Mouse (Mus musculus): ENCODE measurements at regions not wholly inside any gene's neighbourhood (a gene's known extent, or its start where the extent isn't known, plus 50 kb on each side); places are given as distances from the start of the nearest gene placed in this dataset.

GRCm38 (mm10) chr12:52368034-52368433 lies 135.7 kb upstream of the Arhgap5 start:
- ATAC-seq (replicated peaks; ENCODE audit: insufficient number of reproducible peaks, low FRiP score, low TSS enrichment, low read depth), result no peak
- Histone ChIP-seq H3K27me3 (ENCODE audit: control insufficient read depth, insufficient read depth, low read length) (no peaks in the 10 kb centered on the region), H3K4me3 (ENCODE audit: low read depth, low read length) (no peak overlapping the region), H3K4me1 (ENCODE audit: control insufficient read depth, insufficient read depth, low read length) (no peaks in the 10 kb centered on the region), H3K36me3 (replicated peaks; ENCODE audit: control insufficient read depth, insufficient read depth, low read depth, low read length) (no peaks in the 10 kb centered on the region), H3K4me2 (ENCODE audit: low read depth, low read length) (no peak overlapping the region), H3K9me3 (replicated peaks; ENCODE audit: control insufficient read depth, low read length) (no peaks in the 10 kb centered on the region), H3K9ac (replicated peaks; ENCODE audit: low read length) (no peak overlapping the region), H3K27ac (replicated peaks; ENCODE audit: low read depth, low read length) (no peak overlapping the region)
- no peak for DNase-seq (ENCODE audit: low spot score)
- 77% methylated on average over 6 of the region's 6 CpGs for WGBS

GRCm38 (mm10) chr12:52368466-52368865 lies 135.3 kb upstream of the Arhgap5 start:
- H3K4me2 ChIP-seq (ENCODE audit: low read depth, low read length), result no peak overlapping the region
- H3K27me3 ChIP-seq (ENCODE audit: control insufficient read depth, insufficient read depth, low read length), result no peaks in the 10 kb centered on the region
- no peaks in the 10 kb centered on the region for H3K36me3 ChIP-seq (replicated peaks; ENCODE audit: control insufficient read depth, insufficient read depth, low read depth, low read length)
- H3K27ac ChIP-seq (replicated peaks; ENCODE audit: low read depth, low read length), result no peak overlapping the region
- no peaks in the 10 kb centered on the region for H3K4me1 ChIP-seq (ENCODE audit: control insufficient read depth, insufficient read depth, low read length)
- ATAC-seq (replicated peaks; ENCODE audit: insufficient number of reproducible peaks, low FRiP score, low TSS enrichment, low read depth), result no peak
- no peak for DNase-seq (ENCODE audit: low spot score)
- no peaks in the 10 kb centered on the region for H3K9me3 ChIP-seq (replicated peaks; ENCODE audit: control insufficient read depth, low read length)
- no peak overlapping the region for H3K9ac ChIP-seq (replicated peaks; ENCODE audit: low read length)
- 59% methylated on average over 4 of the region's 4 CpGs for WGBS
- H3K4me3 ChIP-seq (ENCODE audit: low read depth, low read length), result no peak overlapping the region

DNA sequence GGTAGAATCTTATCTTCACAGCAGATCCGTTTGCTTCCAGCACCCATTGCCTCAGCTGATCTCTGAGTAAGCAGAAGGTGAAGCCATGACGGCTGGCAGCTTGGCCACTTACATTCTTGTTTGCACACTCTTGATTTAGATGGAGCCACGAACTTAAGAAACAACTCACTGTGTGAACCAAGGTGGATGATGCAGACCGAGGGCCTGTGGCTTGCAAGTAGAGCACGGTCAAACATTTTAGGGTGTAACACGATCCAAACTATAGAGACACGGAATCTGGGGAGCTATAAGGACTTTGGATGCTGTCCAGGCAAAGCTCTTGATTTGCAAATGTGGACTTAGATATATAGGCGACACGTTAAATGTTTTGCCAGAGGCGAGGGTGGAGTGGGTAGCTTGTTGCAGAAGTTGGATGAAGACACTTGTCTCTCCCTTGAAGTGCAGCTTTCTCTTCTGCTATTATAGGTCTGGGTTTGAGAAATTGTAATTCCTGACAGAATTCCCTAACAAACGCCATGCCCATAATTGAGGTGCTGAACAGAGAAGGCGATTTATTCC lies 133.5 kb upstream of the Arhgap5 start:
- H3K4me1 ChIP-seq (ENCODE audit: control insufficient read depth, insufficient read depth, low read length), result no peaks in the 10 kb centered on the region
- no peaks in the 10 kb centered on the region for H3K9me3 ChIP-seq (replicated peaks; ENCODE audit: control insufficient read depth, low read length)
- no peak overlapping the region for H3K27ac ChIP-seq (replicated peaks; ENCODE audit: low read depth, low read length)
- no peak overlapping the region for H3K4me2 ChIP-seq (ENCODE audit: low read depth, low read length)
- ATAC-seq (replicated peaks; ENCODE audit: insufficient number of reproducible peaks, low FRiP score, low TSS enrichment, low read depth) (no peak), DNase-seq (ENCODE audit: low spot score) (no peak)
- no peaks in the 10 kb centered on the region for H3K27me3 ChIP-seq (ENCODE audit: control insufficient read depth, insufficient read depth, low read length)
- H3K36me3 ChIP-seq (replicated peaks; ENCODE audit: control insufficient read depth, insufficient read depth, low read depth, low read length), result no peaks in the 10 kb centered on the region
- no peak overlapping the region for H3K4me3 ChIP-seq (ENCODE audit: low read depth, low read length)
- 73% methylated on average over 12 of the region's 12 CpGs for WGBS
- H3K9ac ChIP-seq (replicated peaks; ENCODE audit: low read length), result no peak overlapping the region

GRCm38 (mm10) chr12:52375116-52375515 lies 128.7 kb upstream of the Arhgap5 start:
- peak; percentile 78 for DNase-seq (ENCODE audit: low spot score)
- H3K4me1 ChIP-seq (ENCODE audit: control insufficient read depth, insufficient read depth, low read length), result no peaks in the 10 kb centered on the region
- H3K27me3 ChIP-seq (ENCODE audit: control insufficient read depth, insufficient read depth, low read length), result no peaks in the 10 kb centered on the region
- no peak overlapping the region for H3K9ac ChIP-seq (replicated peaks; ENCODE audit: low read length)
- ATAC-seq (replicated peaks; ENCODE audit: insufficient number of reproducible peaks, low FRiP score, low TSS enrichment, low read depth), result no peak
- H3K4me2 ChIP-seq (ENCODE audit: low read depth, low read length), result no peak overlapping the region
- H3K4me3 ChIP-seq (ENCODE audit: low read depth, low read length), result no peak overlapping the region
- no peaks in the 10 kb centered on the region for H3K9me3 ChIP-seq (replicated peaks; ENCODE audit: control insufficient read depth, low read length)
- no peaks in the 10 kb centered on the region for H3K36me3 ChIP-seq (replicated peaks; ENCODE audit: control insufficient read depth, insufficient read depth, low read depth, low read length)
- no peak overlapping the region for H3K27ac ChIP-seq (replicated peaks; ENCODE audit: low read depth, low read length)
- 40% methylated on average over 4 of the region's 4 CpGs for WGBS

DNA sequence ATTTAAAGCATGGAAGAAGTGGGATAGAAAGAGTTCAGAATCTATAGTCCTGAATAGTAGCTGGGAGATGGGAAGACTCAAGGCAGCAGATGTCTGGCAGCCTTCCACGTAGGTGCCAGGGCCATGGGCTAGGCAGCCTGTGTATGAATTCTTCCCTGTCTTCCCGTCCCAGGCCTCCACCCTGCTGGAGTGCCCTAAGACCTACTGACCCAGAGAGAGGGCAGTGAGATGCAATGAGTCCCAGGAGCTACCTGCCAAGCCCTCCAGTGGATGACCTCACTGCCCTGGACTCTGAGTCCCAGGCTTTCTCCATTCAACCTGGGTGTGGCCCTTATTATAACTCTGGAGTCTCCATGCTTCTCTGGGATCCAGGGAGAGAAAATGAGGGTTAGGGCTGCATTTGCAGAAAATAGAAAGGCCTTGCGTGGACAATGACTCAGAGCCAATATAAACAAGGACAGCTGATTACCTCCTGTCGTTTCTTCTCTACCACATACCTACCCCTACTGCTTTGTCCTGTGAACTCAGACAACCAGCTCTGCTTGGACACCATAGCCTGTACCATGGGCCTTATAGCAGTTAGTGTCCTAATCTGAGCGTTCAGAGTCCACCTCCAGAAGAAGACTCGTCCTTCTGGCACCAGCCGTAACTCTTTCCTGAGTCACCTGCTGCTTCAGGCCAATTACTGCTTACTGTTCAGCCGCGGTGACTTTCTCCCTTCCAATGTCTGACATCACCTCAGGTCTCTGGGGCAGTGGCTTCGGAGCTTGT lies 126.9 kb upstream of the Arhgap5 start:
- ATAC-seq (replicated peaks; ENCODE audit: insufficient number of reproducible peaks, low FRiP score, low TSS enrichment, low read depth) (no peak), DNase-seq (ENCODE audit: low spot score) (no peak)
- no peaks in the 10 kb centered on the region for H3K9me3 ChIP-seq (replicated peaks; ENCODE audit: control insufficient read depth, low read length)
- H3K4me1 ChIP-seq (ENCODE audit: control insufficient read depth, insufficient read depth, low read length), result no peaks in the 10 kb centered on the region; the same call in 1 of the 2 replicates
- WGBS, result 82% methylated on average over 10 of the region's 10 CpGs
- no peaks in the 10 kb centered on the region for H3K36me3 ChIP-seq (replicated peaks; ENCODE audit: control insufficient read depth, insufficient read depth, low read depth, low read length)
- no peaks in the 10 kb centered on the region for H3K27me3 ChIP-seq (ENCODE audit: control insufficient read depth, insufficient read depth, low read length)
- no peak overlapping the region for H3K27ac ChIP-seq (replicated peaks; ENCODE audit: low read depth, low read length)
- H3K9ac ChIP-seq (replicated peaks; ENCODE audit: low read length), result no peak overlapping the region
- no peak overlapping the region for H3K4me2 ChIP-seq (ENCODE audit: low read depth, low read length)
- H3K4me3 ChIP-seq (ENCODE audit: low read depth, low read length), result no peak overlapping the region

- Histone ChIP-seq H3K9me3 (replicated peaks; ENCODE audit: control insufficient read depth, low read length) (no peaks in the 10 kb centered on the region), H3K9ac (replicated peaks; ENCODE audit: low read length) (no peak overlapping the region), H3K27ac (replicated peaks; ENCODE audit: low read depth, low read length) (no peak overlapping the region), H3K27me3 (ENCODE audit: control insufficient read depth, insufficient read depth, low read length) (no peaks in the 10 kb centered on the region), H3K36me3 (replicated peaks; ENCODE audit: control insufficient read depth, insufficient read depth, low read depth, low read length) (no peaks in the 10 kb centered on the region), H3K4me3 (ENCODE audit: low read depth, low read length) (no peak overlapping the region), H3K4me1 (ENCODE audit: control insufficient read depth, insufficient read depth, low read length) (peaks cover 2% of the 10 kb centered on the region; the same call in 1 of the 2 replicates), H3K4me2 (ENCODE audit: low read depth, low read length) (no peak overlapping the region)
- WGBS, result 86% methylated on average over 2 of the region's 2 CpGs
- no peak for ATAC-seq (replicated peaks; ENCODE audit: insufficient number of reproducible peaks, low FRiP score, low TSS enrichment, low read depth)
- DNase-seq (ENCODE audit: low spot score), result no peak
Observed at GRCm38 (mm10) chr12:52377463-52377848, 126.3 kb upstream of the Arhgap5 start.

DNA sequence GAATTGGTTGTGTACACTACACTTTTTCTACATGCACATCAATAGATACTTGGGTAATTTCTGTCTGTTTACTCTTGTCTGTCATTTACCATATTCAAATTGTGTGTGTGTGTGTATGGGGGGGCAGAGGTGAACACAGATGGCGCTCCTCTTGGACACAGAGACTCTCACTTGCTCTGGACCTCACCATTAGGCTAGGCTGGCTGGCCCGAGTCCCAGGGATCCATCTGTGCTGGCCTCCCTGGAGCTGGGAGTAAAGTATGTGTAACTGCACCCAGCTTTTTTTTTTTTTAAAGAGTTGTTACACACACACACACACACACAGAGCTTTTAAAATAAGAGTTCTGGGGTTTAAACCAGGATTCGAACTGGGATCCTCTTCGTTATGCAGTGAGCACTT lies 124.5 kb upstream of the Arhgap5 start:
- Histone ChIP-seq H3K27me3 (ENCODE audit: control insufficient read depth, insufficient read depth, low read length) (no peaks in the 10 kb centered on the region), H3K4me1 (ENCODE audit: control insufficient read depth, insufficient read depth, low read length) (peaks cover 8% of the 10 kb centered on the region), H3K4me2 (ENCODE audit: low read depth, low read length) (no peak overlapping the region), H3K4me3 (ENCODE audit: low read depth, low read length) (no peak overlapping the region), H3K36me3 (replicated peaks; ENCODE audit: control insufficient read depth, insufficient read depth, low read depth, low read length) (no peaks in the 10 kb centered on the region), H3K27ac (replicated peaks; ENCODE audit: low read depth, low read length) (no peak overlapping the region), H3K9me3 (replicated peaks; ENCODE audit: control insufficient read depth, low read length) (no peaks in the 10 kb centered on the region), H3K9ac (replicated peaks; ENCODE audit: low read length) (no peak overlapping the region)
- DNase-seq (ENCODE audit: low spot score) (no peak), ATAC-seq (replicated peaks; ENCODE audit: insufficient number of reproducible peaks, low FRiP score, low TSS enrichment, low read depth) (no peak)
- 92% methylated on average over 4 of the region's 4 CpGs for WGBS

DNA sequence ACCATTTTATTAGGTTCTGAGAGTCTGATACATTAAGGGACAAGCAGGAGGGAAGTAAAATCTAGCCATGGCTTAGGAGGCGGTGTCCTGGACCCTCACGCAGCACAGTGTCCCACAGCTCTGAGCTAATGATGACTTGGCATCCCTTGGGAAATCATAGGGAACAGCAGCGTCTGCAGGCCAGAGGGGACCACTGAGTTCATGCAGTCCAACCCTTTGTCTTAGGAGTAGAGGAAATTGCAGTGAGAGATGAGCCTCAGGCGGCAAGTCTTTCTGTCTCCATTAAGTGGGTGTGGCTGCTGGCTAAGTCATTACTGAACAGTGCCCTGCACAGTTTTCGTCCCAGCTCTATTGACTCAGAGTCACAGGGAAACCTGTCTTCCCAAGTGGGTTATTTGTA lies 123.8 kb upstream of the Arhgap5 start:
- Histone ChIP-seq H3K4me3 (ENCODE audit: low read depth, low read length) (no peak overlapping the region), H3K36me3 (replicated peaks; ENCODE audit: control insufficient read depth, insufficient read depth, low read depth, low read length) (no peaks in the 10 kb centered on the region), H3K9me3 (replicated peaks; ENCODE audit: control insufficient read depth, low read length) (no peaks in the 10 kb centered on the region), H3K4me1 (ENCODE audit: control insufficient read depth, insufficient read depth, low read length) (peaks cover 8% of the 10 kb centered on the region), H3K9ac (replicated peaks; ENCODE audit: low read length) (no peak overlapping the region), H3K4me2 (ENCODE audit: low read depth, low read length) (no peak overlapping the region), H3K27me3 (ENCODE audit: control insufficient read depth, insufficient read depth, low read length) (no peaks in the 10 kb centered on the region), H3K27ac (replicated peaks; ENCODE audit: low read depth, low read length) (no peak overlapping the region)
- DNase-seq (ENCODE audit: low spot score), result no peak
- 32% methylated on average over 5 of the region's 5 CpGs for WGBS
- ATAC-seq (replicated peaks; ENCODE audit: insufficient number of reproducible peaks, low FRiP score, low TSS enrichment, low read depth), result no peak
